Mouse (Mus musculus): ENCODE data around the gene Senp5.

The Senp5 gene

GRCm38 (mm10) chr16:31940586-31940985 is 62.5 kb downstream of the Senp5 start:
- DNase-seq (ENCODE audit: extremely low read depth, low read depth), result peak; percentile 74

- DNase-seq (ENCODE audit: extremely low read depth, low read depth), result no peak
Observed at GRCm38 (mm10) chr16:31938856-31939255, 64.2 kb downstream of the Senp5 start.

GRCm38 (mm10) chr16:31936568-31936967 is 66.5 kb downstream of the Senp5 start:
- DNase-seq (ENCODE audit: extremely low read depth, low read depth), result no peak

GRCm38 (mm10) chr16:31935091-31935979 is 67.8 kb downstream of the Senp5 start:
- DNase-seq (ENCODE audit: extremely low read depth, low read depth), result no peak

GRCm38 (mm10) chr16:31934550-31935010 is 68.5 kb downstream of the Senp5 start:
- DNase-seq (ENCODE audit: extremely low read depth, low read depth), result no peak

GRCm38 (mm10) chr16:31933751-31934549 is 69.1 kb downstream of the Senp5 start, which contains the start of gene Pigz:
Gene Pigz, plus strand, starts transcription at chr16:31933851.
- DNase-seq (ENCODE audit: extremely low read depth, low read depth), result no peak

- peak; percentile 77 for DNase-seq (ENCODE audit: extremely low read depth, low read depth)
Observed at GRCm38 (mm10) chr16:31932840-31933697, 70.0 kb downstream of the Senp5 start.

- DNase-seq (ENCODE audit: extremely low read depth, low read depth), result no peak
Observed at GRCm38 (mm10) chr16:31932255-31932654, 70.8 kb downstream of the Senp5 start.

- no peak for DNase-seq (ENCODE audit: extremely low read depth, low read depth)
Observed at GRCm38 (mm10) chr16:31931330-31931729, 71.8 kb downstream of the Senp5 start.

GRCm38 (mm10) chr16:31927412-31927811 is 75.7 kb downstream of the Senp5 start:
- no peak for DNase-seq (ENCODE audit: extremely low read depth, low read depth)

- DNase-seq (ENCODE audit: extremely low read depth, low read depth), result no peak
Observed at GRCm38 (mm10) chr16:31926547-31927182, 76.4 kb downstream of the Senp5 start.

- no peak for DNase-seq (ENCODE audit: extremely low read depth, low read depth)
Observed at GRCm38 (mm10) chr16:31926091-31926490, 77.0 kb downstream of the Senp5 start.

GRCm38 (mm10) chr16:31924368-31924767 is 78.7 kb downstream of the Senp5 start:
- DNase-seq (ENCODE audit: extremely low read depth, low read depth), result no peak

GRCm38 (mm10) chr16:31918248-31918724 is 84.8 kb downstream of the Senp5 start:
- peak; percentile 51 for DNase-seq (ENCODE audit: extremely low read depth, low read depth)

- no peak for DNase-seq (ENCODE audit: extremely low read depth, low read depth)
Observed at GRCm38 (mm10) chr16:31917776-31918175, 85.3 kb downstream of the Senp5 start.

GRCm38 (mm10) chr16:31910281-31910847 is 92.7 kb downstream of the Senp5 start:
- DNase-seq (ENCODE audit: extremely low read depth, low read depth), result no peak
